Mouse (Mus musculus) embryonic facial prominence, embryonic 15.5 days (tissue): Measurements from ENCODE around the gene Kansl3. TPM values are rescaled to one million over a fixed set of nuclear protein-coding genes. Genes with fewer than 3 reads are reported as not detected.

ENCODE experiments used
- microRNA-seq: library from miRNA; unstranded; fragments of <30 nt; microRNA quantifications from one replicate; pipeline ENCODE4, GENCODE M21; 2016; ENCODE audit warnings: borderline number of aligned reads
- polyA plus RNA-seq: library from polyadenylated mRNA; unstranded; fragments of >200 nt; fragmentation: Nextera tagmentation; extraction: Ambion mirVana; gene quantifications from 2 replicates; pipeline ENCODE4 v1.2.1, GENCODE M21; 2015

The Kansl3 gene
- polyA plus RNA-seq, 1 experiment from 2014 or later, result 42.2 TPM

Small RNAs within 50 kb of the gene (microRNA-seq; reads per million reads assigned to microRNA genes)
- 0.52 reads per million for gene Mir6898

Other genes starting within 250 kb of the Kansl3 start
- 56.8 and 57.2 TPM in 2 replicates for gene Uggt1, start 124.5 kb downstream of the Kansl3 start, polyA plus RNA-seq
- 1.5 and 2.2 TPM in 2 replicates for gene Neurl3, start 94.5 kb downstream of the Kansl3 start, polyA plus RNA-seq
- gene Arid5a, start 61.4 kb downstream of the Kansl3 start, polyA plus RNA-seq, result 15.5 and 16.1 TPM in 2 replicates
- 1.0 and 1.2 TPM in 2 replicates for gene Fer1l5, start 3.1 kb upstream of the Kansl3 start, polyA plus RNA-seq
- 45.9 and 52.0 TPM in 2 replicates for gene Lman2l, start 76.1 kb upstream of the Kansl3 start, polyA plus RNA-seq
- gene Cnnm4, start 102.4 kb upstream of the Kansl3 start, polyA plus RNA-seq, result 15.0 and 15.8 TPM in 2 replicates
- gene Cnnm3, start 142.7 kb upstream of the Kansl3 start, polyA plus RNA-seq, result 3.8 and 4.3 TPM in 2 replicates
- gene Ankrd23, start 167.7 kb upstream of the Kansl3 start, polyA plus RNA-seq, result 17.6 and 21.6 TPM in 2 replicates
- 0.25 and 0.40 TPM in 2 replicates for gene Gm42417, start 170.2 kb upstream of the Kansl3 start, polyA plus RNA-seq
- 25.7 and 29.5 TPM in 2 replicates for gene Ankrd39, start 178.3 kb upstream of the Kansl3 start, polyA plus RNA-seq
- 18.6 and 19.6 TPM in 2 replicates for gene Sema4c, start 189.2 kb upstream of the Kansl3 start, polyA plus RNA-seq